Mouse (Mus musculus) embryonic stem cell, embryonic (primary cell): ENCODE results near the gene Cd5.

Experiments used
- CTCF ChIA-PET, 4 experiments: fragments of 300-600 bp in 2 of 4; fragments of 350-600 bp in 2 of 4; sonication (Branson Sonifier 250); formaldehyde crosslinking; loops; one replicate each; lab custom pipeline; 2022; ENCODE audit warnings: inconsistent platforms in 2 of 4; lab: Charles Lee
- POLR2A ChIA-PET, 4 experiments: fragments of 300-600 bp in 2 of 4; fragments of 350-600 bp in 2 of 4; sonication (Branson Sonifier 250); formaldehyde crosslinking; loops; one replicate each; lab custom pipeline; 2022; ENCODE audit warnings: antibody characterized with exemption in 4 of 4, inconsistent platforms in 1 of 4; lab: Charles Lee

Gene Cd5

GRCm38 (mm10) chr19:10738811-10739210, at the start of gene Cd5:
Gene Cd5, minus strand, starts transcription at chr19:10739002.
- ChIA-PET CTCF (interaction anchor here in 2 of 4 experiments (0.5 to 0.7 kb wide), 3 partner anchors 29 to 1632 kb away, joined by 5 to 10 read pairs (median 8); no protein-coding TSS in a partner anchor), POLR2A (no interaction called here)

DNA sequence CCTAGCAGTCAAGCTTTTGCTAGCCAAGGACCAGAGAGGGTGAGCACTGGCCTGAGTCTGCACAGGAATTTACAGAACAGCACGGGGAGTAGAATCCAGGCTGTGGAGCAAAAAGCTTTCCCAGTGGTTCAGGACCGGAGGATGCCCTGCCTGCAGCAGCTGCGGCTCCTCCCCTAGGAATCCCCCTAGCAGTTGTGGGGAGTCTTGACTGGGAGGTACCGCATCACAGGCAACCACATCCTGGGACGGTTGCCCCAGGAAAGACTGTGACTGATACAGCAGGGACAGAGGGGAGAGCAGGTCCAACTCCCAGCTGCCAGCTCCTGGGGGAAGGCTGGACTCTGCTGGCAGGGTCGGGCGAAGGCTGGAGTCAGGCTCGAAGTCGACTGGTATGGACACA, 49.4 kb upstream of the Cd5 start:
- ChIA-PET CTCF (no interaction called here), POLR2A (no interaction called here)

DNA sequence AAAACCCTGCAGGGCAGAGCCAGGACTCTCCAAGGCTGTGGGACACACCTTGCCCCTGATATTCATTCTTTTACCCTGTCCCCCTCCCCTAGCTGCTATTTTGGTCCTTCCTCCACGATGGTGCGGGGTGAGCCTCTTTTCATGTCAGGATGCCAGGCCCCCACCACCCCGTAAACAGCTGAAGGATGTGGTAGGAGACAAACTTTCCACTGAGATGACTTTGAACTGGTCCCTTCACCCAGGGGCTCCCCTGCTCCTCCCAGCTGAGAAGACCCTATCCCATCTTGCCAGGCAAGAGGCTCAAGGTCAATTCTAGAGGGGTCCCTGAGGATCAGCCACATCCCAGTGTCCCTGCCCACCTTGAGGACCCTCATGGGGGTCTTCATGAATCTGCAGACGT, 48.6 kb upstream of the Cd5 start:
- POLR2A ChIA-PET, result no interaction called here

DNA sequence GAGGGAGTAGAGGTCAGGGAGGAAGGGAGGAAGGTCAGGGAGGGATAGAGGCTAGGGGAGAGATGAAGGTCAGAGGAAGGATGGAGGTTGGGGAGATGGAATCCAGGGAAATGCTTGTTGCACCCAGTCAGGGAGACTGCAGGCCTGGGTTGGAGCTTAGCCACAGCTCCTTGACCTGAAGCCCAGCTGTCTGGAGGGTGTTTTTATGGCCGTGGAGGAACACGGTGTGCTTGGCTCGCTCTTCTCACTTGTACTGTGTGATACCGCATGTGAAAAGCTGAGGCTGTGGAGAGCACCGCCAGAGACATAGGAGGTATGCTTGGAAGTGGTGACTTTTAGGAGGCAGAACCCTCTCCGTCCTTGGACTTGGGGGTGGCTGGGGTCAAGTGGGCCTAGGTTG, 48.0 kb upstream of the Cd5 start:
- ChIA-PET CTCF (no interaction called here), POLR2A (interaction anchor here in 1 of 4 experiments (0.7 kb wide), 1 partner anchor 155 kb away, joined by 3 read pairs; no protein-coding TSS in a partner anchor)

More for the DNA sequence above, 48.6 kb upstream of the Cd5 start:
- CTCF ChIA-PET, result no interaction called here

GRCm38 (mm10) chr19:10784796-10785459, 46.1 kb upstream of the Cd5 start:
- CTCF ChIA-PET, result interaction anchor here in 2 of 4 experiments (0.7 to 0.9 kb wide), 2 partner anchors 12 to 198 kb away, joined by 3 read pairs; no protein-coding TSS in a partner anchor

DNA sequence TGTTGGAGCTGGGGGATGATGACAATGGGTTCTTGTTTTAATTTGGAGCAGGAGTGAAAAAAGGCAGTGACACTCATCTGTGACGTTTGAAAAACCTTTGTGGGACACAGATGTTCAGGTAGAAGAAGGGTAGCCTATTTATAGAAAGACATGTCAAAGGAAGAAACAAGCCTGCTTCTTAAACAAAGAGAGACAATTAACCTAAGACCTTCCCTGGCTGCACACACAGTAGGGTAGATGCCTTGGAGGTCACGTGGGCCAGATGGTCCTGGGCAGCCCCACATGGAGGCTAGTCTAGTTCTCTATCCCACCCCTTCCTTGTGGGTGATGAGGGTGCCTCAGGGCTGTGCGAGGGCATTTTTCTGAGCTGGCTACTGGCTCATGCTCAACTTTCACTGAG, 45.3 kb upstream of the Cd5 start:
- ChIA-PET POLR2A (interaction anchor here in 3 of 4 experiments (0.5 to 1.2 kb wide), 5 partner anchors 10 to 108 kb away, joined by 3 to 7 read pairs (median 3); no protein-coding TSS in a partner anchor), CTCF (interaction anchor here in 2 of 4 experiments (0.7 to 1.5 kb wide), 2 partner anchors 74 to 199 kb away, joined by 3 to 5 read pairs; no protein-coding TSS in a partner anchor)

More at GRCm38 (mm10) chr19:10784796-10785459, 46.1 kb upstream of the Cd5 start:
- POLR2A ChIA-PET, result interaction anchor here in 3 of 4 experiments (0.5 to 0.6 kb wide), 3 partner anchors 14 to 207 kb away, joined by 3 read pairs; no protein-coding TSS in a partner anchor

DNA sequence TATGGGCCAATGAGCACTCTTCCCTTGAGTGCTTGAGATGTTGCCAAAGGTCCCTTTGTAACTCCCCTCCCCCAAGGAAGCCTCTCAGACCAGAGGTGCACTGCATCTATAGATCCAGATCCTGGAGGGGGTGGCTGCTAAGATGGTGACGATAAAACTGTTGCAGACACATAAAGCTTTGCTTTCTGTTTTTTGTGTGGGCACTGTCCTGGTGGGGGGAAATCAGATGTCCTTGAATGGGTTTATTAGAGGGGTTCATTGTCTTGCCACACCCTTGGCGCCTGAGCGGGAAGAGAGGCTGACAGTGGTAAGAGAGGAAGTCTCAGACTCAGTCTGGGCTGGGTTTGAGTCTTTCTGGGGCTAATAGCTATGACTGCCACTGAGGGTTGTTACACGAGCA, 44.4 kb upstream of the Cd5 start:
- CTCF ChIA-PET, result interaction anchor here in 3 of 4 experiments (0.6 to 1.5 kb wide), 3 partner anchors 69 to 127 kb away, joined by 5 to 6 read pairs (median 5); no protein-coding TSS in a partner anchor

DNA sequence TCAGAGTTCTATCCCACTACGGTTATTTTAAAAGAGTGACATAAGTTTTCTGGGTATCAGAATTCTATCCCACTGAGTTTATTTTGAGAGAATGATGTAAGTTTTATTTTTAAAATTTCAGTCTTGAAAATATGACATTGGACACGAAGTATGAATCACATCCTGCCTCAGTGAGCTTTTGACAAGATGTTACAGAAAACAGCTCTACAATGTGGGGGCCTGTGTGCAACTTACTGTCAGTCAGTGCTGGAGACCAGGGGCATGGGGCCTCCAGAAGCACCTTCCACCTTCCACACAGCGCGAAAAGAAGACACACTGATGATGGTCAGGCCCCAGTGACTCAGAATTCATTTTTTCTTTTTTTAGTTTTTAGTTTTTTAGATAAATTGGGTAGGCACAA, 42.8 kb upstream of the Cd5 start:
- CTCF ChIA-PET, result no interaction called here
- POLR2A ChIA-PET, result interaction anchor here in 1 of 4 experiments (1.4 kb wide), 1 partner anchor 40 kb away, joined by 3 read pairs; no protein-coding TSS in a partner anchor

More for the DNA sequence above, 44.4 kb upstream of the Cd5 start:
- POLR2A ChIA-PET, result interaction anchor here in 2 of 4 experiments (0.9 to 1.2 kb wide), 5 partner anchors 11 to 108 kb away, joined by 3 to 7 read pairs (median 3); no protein-coding TSS in a partner anchor

GRCm38 (mm10) chr19:10776906-10777305, 38.1 kb upstream of the Cd5 start:
- ChIA-PET CTCF (no interaction called here), POLR2A (interaction anchor here in 1 of 4 experiments (0.7 kb wide), 1 partner anchor 161 kb away, joined by 3 read pairs; no protein-coding TSS in a partner anchor)

DNA sequence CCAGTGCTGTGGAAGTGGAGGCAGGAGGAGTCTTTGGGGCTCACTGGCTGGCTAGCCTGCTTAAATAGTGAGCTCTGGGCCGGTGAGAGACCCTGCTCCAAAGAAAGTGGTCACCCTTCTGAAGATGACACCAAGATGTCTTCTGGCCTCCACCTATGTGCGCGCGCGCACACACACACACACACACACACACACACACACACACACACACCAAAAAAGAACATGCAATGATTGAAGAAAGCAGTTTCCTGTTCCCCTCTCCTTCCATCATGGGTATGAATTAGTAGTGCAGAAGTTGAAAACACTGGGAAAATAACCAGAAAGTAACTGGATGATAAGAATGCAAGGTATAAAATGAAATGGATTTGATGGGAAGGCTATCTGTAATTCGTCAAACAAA, 35.3 kb upstream of the Cd5 start:
- POLR2A ChIA-PET, result interaction anchor here in 1 of 4 experiments (0.9 kb wide), 1 partner anchor 17 kb away, joined by 4 read pairs; no protein-coding TSS in a partner anchor
- CTCF ChIA-PET, result interaction anchor here in 1 of 4 experiments (0.5 kb wide), 1 partner anchor 426 kb away, joined by 5 read pairs; no protein-coding TSS in a partner anchor

DNA sequence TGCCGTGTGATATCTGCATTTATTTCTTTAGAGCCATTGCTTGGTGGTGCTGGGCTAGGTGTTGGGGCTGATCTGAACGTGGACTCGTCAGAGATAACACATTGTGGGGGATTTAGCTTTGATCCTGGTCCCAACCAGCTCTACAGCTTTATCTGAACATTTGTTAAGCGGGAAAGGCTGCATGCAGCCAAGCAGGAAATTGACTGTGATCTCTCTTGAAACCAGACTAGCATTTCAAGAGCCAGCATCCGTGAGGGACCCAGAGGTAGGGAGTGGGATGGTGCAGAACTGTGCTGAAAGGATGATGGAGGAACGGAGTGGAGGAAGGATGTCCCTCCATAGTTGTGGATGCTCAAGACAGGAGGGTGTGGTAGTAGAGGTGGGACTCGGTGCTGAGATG, 34.6 kb upstream of the Cd5 start:
- ChIA-PET CTCF (no interaction called here), POLR2A (no interaction called here)

- ChIA-PET POLR2A (no interaction called here), CTCF (no interaction called here)
These were observed 34.1 kb upstream of the Cd5 start for GRCm38 (mm10) chr19:10772866-10773265.

DNA sequence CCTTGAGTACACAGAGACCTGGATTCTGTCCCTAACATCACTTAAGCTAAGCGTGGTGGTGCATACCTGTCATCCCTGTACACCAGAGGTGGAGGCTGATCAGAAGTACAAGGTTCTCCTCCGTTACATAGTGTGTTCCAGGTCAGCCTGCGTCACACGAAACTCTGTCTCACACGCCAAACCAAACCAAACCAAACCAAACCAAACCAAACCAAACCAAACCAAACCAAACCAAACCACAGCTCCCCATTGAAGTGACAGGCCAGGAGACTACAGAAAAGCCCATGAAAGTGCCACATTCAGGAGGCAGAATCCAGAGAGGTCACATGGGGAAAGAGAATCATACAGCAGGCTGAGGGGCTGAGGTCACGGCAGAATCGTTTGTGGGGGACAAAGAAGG, 33.2 kb upstream of the Cd5 start:
- POLR2A ChIA-PET, result no interaction called here
- CTCF ChIA-PET, result no interaction called here

DNA sequence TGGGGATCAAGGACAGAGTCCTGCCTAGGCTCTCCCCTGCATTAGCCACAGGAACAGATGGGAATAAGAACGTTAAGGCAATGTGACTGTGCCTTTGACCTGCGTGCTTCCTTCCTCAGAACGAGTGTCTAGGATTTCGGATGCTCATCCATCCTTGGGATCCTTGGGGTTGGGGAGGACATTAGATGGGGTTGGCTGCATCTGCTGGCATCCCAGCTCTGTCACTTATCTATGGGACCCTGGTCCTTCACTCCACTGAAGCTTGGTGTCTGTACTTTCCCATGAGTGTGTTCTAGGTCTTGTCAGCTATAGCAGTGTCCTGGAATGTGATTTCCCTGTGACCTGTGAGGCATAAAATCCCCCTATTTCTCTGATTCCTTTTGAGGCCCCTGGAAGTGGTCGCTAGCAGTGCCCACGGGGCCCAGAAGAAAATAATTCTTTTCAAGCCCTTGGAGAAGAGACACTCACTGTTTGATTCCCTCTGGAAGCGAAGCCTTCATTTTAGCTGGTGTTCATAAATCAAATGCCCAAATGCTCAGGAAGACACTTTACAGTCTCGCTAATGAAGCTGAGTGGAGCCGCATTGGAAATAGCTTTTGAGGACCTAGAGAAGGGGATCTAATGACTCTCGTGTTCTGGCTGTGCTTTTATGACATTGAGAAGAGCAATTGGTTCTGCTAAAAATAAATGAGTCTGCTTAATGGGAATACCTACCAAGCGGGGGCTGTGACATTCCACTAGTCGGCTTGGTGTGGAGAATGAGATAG, 30.8 kb upstream of the Cd5 start:
- CTCF ChIA-PET, result no interaction called here
- POLR2A ChIA-PET, result interaction anchor here in 1 of 4 experiments (1.0 to 1.3 kb wide), 2 partner anchors 11 to 94 kb away, joined by 3 read pairs; no protein-coding TSS in a partner anchor

- ChIA-PET POLR2A (interaction anchor here in 2 of 4 experiments (0.5 to 1.3 kb wide), 2 partner anchors 10 to 818 kb away, joined by 3 read pairs; no protein-coding TSS in a partner anchor), CTCF (interaction anchor here in 1 of 4 experiments (0.7 kb wide), 1 partner anchor 166 kb away, joined by 7 read pairs; no protein-coding TSS in a partner anchor)
These were observed 30.1 kb upstream of the Cd5 start for GRCm38 (mm10) chr19:10768694-10769428.

DNA sequence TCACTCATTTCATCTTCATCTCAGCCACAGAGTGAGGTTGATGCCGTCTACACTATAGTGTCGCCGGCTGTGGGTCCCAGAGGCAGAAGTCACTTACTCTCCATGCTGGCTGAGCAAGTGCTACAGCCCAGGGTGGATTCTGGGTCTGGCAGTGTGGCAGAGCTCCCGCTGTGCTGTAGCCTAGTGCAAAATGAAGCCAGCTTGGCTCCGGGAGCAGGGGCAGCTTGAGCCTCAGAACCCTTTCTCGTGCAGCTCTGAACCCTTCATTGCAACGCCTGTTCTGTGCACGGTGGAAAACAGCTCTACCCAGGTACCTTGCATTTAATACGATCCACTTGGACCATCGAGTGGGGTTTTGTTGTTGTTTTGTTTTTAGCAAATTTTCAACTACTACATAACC, 28.8 kb upstream of the Cd5 start:
- ChIA-PET POLR2A (no interaction called here), CTCF (no interaction called here)

GRCm38 (mm10) chr19:10763381-10764031, 24.7 kb upstream of the Cd5 start:
- ChIA-PET CTCF (interaction anchor here in 1 of 4 experiments (0.9 kb wide), 1 partner anchor 173 kb away, joined by 4 read pairs; no protein-coding TSS in a partner anchor), POLR2A (interaction anchor here in 1 of 4 experiments (1.3 kb wide), 1 partner anchor 78 kb away, joined by 3 read pairs; no protein-coding TSS in a partner anchor)

DNA sequence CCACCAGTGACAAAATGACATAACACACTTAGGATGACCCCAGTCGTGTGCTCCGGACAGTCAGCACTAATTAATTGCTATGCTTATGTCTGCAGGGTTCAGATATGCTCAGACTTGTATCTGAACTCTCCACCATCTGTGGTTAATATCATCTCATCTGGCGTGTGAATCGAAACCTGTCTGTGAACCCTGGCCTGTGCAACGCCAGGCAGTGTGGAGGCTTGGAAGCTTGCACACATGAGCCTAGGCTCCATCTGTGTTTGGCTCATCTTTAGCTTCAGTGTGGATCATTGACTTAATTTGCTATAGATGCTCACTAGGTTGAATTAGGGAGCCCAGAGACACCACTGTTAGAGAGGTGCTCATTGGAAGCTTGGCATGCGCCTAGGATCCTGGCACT, 23.7 kb upstream of the Cd5 start:
- CTCF ChIA-PET, result no interaction called here
- POLR2A ChIA-PET, result interaction anchor here in 1 of 4 experiments (1.2 kb wide), 1 partner anchor 133 kb away, joined by 3 read pairs; the partner anchor contains the start of gene Prpf19
